Mouse (Mus musculus) heart, postnatal 0 days (tissue): ENCODE data around the gene Reep3.

ENCODE experiments used
- CTCF ChIP-seq: IDR thresholded peaks from 2 replicates; pipeline ENCODE4 v1.5.1; 2016; ENCODE audit warnings: antibody characterized with exemption, control low read depth, low read depth
- EP300 ChIP-seq: IDR thresholded peaks from 2 replicates; pipeline ENCODE4 v1.6.1; 2016; ENCODE audit warnings: antibody characterized with exemption, low read depth

DNA sequence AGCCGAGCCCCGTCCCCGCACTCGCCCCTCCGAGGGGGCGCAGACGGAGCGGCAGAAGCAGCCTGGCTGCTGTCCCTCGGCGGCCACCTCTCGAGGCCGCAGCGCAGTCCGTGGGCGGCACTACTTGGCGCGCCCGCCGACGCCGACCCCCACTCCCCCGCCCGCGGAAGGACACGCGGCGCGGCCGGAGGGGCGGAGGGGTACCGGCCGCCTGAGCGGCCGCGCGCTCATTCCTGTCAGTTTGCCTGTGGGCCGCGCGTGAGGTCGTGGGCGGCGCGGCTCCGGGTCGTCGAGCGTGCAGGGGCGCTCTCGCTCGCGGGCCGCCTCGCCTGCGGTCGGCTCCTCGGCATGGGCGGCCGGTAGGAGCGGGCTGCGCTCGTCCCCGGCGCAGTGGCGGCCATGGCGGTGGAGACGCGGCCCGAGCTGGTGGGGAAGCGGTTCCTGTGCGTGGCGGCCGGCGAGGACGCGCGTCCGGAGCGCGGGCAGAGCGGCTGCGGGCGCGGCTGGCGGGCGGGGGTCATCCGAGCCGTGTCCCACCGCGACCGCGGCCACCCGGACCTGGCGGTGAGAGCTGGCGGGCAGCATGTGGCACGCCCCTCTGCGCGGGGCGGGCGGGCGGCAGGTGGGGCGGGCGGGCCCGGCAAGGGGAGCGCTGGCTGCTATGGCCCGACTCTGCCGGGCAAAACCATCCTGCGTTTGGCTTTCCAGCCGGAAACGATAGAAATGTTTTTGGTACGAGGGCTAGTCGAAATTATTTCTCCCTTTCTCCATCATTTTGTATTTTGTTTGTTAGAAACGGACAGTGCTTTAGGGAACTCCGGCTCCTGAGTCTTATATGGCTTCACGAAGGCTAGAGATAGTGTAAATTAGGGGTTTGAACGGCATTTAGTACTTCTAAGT lies 30.4 kb upstream of the Reep3 start:
- TF ChIP-seq CTCF (no peak), EP300 (no peak)
